ENCODE assay signal across 10 mouse cellular contexts in the genomic region with DNA sequence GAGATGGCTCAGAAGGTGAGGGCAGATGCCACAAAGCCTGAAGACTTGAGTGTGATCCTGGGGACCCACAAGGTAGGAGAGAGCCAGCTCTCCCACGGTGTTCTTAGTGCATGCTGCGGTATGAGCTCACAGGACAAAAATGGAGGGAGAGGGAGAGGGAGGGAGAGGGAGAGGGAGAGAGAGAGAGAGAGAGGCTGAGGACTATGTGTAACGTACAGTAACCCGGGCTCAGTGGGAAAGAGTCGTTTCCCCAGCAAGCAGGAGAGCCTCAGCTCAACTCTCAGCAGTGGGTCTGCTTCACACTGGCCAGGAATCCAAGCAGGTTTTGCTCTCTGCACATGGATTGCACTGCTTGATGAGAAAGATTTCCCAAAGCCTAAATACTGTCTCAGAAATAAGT. TPM values are rescaled to one million over a fixed set of nuclear protein-coding genes. Genes with fewer than 3 reads are reported as not detected.
A peak's percentile ranks its signal among the peaks of the same experiment; 100 is the strongest.
DNase-seq lines count a peak whose midpoint lies in the region; ATAC-seq lines count a peak whose summit lies in the region.
"Had no signal": no experiment of that assay in that cellular context is flagged by ENCODE, and none has a peak within 500 bp of the region (broad histone marks: within the 10 kb centered on the region; RNA-seq: fewer than 3 reads in every experiment).

No protein-coding gene starts in this region.

- no peak overlapping the region for H3K9ac ChIP-seq in kidney, embryonic 15.5 days
- H3K9ac ChIP-seq in embryonic facial prominence, embryonic 13.5 days, result no peak overlapping the region
- peak overlapping the region; percentile 77; the same call in 1 of the 2 replicates for H3K9ac ChIP-seq in intestine, embryonic 16.5 days (ENCODE audit: low read depth, low read length)

- peak overlapping the region; percentile 55 for H3K4me3 ChIP-seq in kidney, embryonic 15.5 days (replicated peaks)
- H3K4me3 ChIP-seq in embryonic facial prominence, embryonic 13.5 days, result peak overlapping the region; percentile 53; the same call in 1 of the 2 replicates
- peak overlapping the region; percentile 65; the same call in 1 of the 2 replicates for H3K4me3 ChIP-seq in intestine, embryonic 16.5 days (ENCODE audit: low read length)

- peak; percentile 38 for ATAC-seq in kidney, embryonic 15.5 days (replicated peaks; ENCODE audit: low FRiP score)
- no peak; the same call in 1 of the 2 replicates for ATAC-seq in embryonic facial prominence, embryonic 13.5 days (ENCODE audit: insufficient number of reproducible peaks, insufficient read depth, low FRiP score, low TSS enrichment, low read depth)
- ATAC-seq in intestine, embryonic 16.5 days, result peak; percentile 42; the same call in 1 of the 2 replicates

- no peak for DNase-seq in kidney, adult 18-20 months
- peak; percentile 19 for DNase-seq in neural tube, embryonic 10.5 days (ENCODE audit: extremely low spot score, low spot score)
- DNase-seq in urinary bladder, postnatal 4 days (ENCODE audit: low spot score in 2 of 2), result no peak
- DNase-seq in adrenal gland, postnatal 4 days (ENCODE audit: low spot score in 2 of 2), result no peak
- DNase-seq in kidney, postnatal 25 days, result no peak

- peaks cover 41% of the 10 kb centered on the region for H3K36me3 ChIP-seq in kidney, embryonic 15.5 days
- peaks cover 43% of the 10 kb centered on the region for H3K36me3 ChIP-seq in embryonic facial prominence, embryonic 13.5 days
- H3K36me3 ChIP-seq in intestine, embryonic 16.5 days (ENCODE audit: control insufficient read depth, insufficient read depth, low read length), result peaks cover 12% of the 10 kb centered on the region

- 0 out of 2 replicates have a peak overlapping the region, but pooled peaks have one; percentile 43 for H3K27ac ChIP-seq in kidney, embryonic 15.5 days
- H3K27ac ChIP-seq in embryonic facial prominence, embryonic 13.5 days, result no peak overlapping the region
- no peak overlapping the region; the same call in 1 of the 2 replicates for H3K27ac ChIP-seq in intestine, embryonic 16.5 days (ENCODE audit: low read length)

- H3K27me3 ChIP-seq in kidney, embryonic 15.5 days, result no peaks in the 10 kb centered on the region
- H3K27me3 ChIP-seq in embryonic facial prominence, embryonic 13.5 days, result no peaks in the 10 kb centered on the region; the same call in 1 of the 2 replicates
- no peaks in the 10 kb centered on the region for H3K27me3 ChIP-seq in intestine, embryonic 16.5 days (replicated peaks; ENCODE audit: control insufficient read depth, insufficient read depth, low read length)

- no peaks in the 10 kb centered on the region for H3K9me3 ChIP-seq in kidney, embryonic 15.5 days (replicated peaks)
- H3K9me3 ChIP-seq in embryonic facial prominence, embryonic 13.5 days, result no peaks in the 10 kb centered on the region
- no peaks in the 10 kb centered on the region for H3K9me3 ChIP-seq in intestine, embryonic 16.5 days (ENCODE audit: control insufficient read depth, low read length)

- peak overlapping the region; percentile 80 for H3K4me2 ChIP-seq in kidney, embryonic 15.5 days
- peak overlapping the region; percentile 87 for H3K4me2 ChIP-seq in embryonic facial prominence, embryonic 13.5 days
- peak overlapping the region; percentile 80 for H3K4me2 ChIP-seq in intestine, embryonic 16.5 days (ENCODE audit: low read depth, low read length)

- 27% methylated on average over 5 of the region's 5 CpGs for WGBS in kidney, embryonic 15.5 days
- 15% methylated on average over 5 of the region's 5 CpGs for WGBS in embryonic facial prominence, embryonic 13.5 days
- WGBS in intestine, embryonic 16.5 days, result 10% methylated on average over 5 of the region's 5 CpGs

- H3K4me1 ChIP-seq in kidney, embryonic 15.5 days, result peaks cover 16% of the 10 kb centered on the region
- H3K4me1 ChIP-seq in embryonic facial prominence, embryonic 13.5 days, result peaks cover 16% of the 10 kb centered on the region
- H3K4me1 ChIP-seq in intestine, embryonic 16.5 days (ENCODE audit: control insufficient read depth, insufficient read depth, low read length), result peaks cover 4% of the 10 kb centered on the region

RNA-seq across cellular contexts. Expression of gene Amz2, which starts 13.5 kb away (rescaled TPM):
- 37.1 and 44.6 TPM in 2 replicates for polyA plus RNA-seq in kidney, embryonic 15.5 days (2015; fragmentation: Nextera tagmentation; extraction: Ambion mirVana)
- polyA plus RNA-seq in embryonic facial prominence, embryonic 13.5 days (2015; fragmentation: Nextera tagmentation; extraction: Ambion mirVana), result 48.4 and 53.6 TPM in 2 replicates
- 35.9 and 39.1 TPM in 2 replicates for polyA plus RNA-seq in intestine, embryonic 16.5 days (2015; fragmentation: Nextera tagmentation; extraction: Ambion mirVana)
- 10 to 100 TPM; 55.7 to 61.1 TPM for total RNA-seq in adrenal gland, postnatal 4 days (2021)

RNA-seq across cellular contexts. Expression of gene 9930022D16Rik, which starts 25.5 kb away (rescaled TPM):
- not detected in 2 replicates for polyA plus RNA-seq in kidney, embryonic 15.5 days (2015; fragmentation: Nextera tagmentation; extraction: Ambion mirVana)
- polyA plus RNA-seq in embryonic facial prominence, embryonic 13.5 days (2015; fragmentation: Nextera tagmentation; extraction: Ambion mirVana), result not detected in 2 replicates
- not detected in 2 replicates for polyA plus RNA-seq in intestine, embryonic 16.5 days (2015; fragmentation: Nextera tagmentation; extraction: Ambion mirVana)
- total RNA-seq in adrenal gland, postnatal 4 days (2021), result not detected
- total RNA-seq: left cerebral cortex, adult 18-20 months had no signal
- polyA plus RNA-seq: spleen, adult 2 months had no signal

RNA-seq across cellular contexts. Expression of gene Arsg, which starts 34.0 kb away (rescaled TPM):
- polyA plus RNA-seq in kidney, embryonic 15.5 days (2015; fragmentation: Nextera tagmentation; extraction: Ambion mirVana), result 4.7 and 5.4 TPM in 2 replicates
- polyA plus RNA-seq in embryonic facial prominence, embryonic 13.5 days (2015; fragmentation: Nextera tagmentation; extraction: Ambion mirVana), result 3.3 and 3.4 TPM in 2 replicates
- polyA plus RNA-seq in intestine, embryonic 16.5 days (2015; fragmentation: Nextera tagmentation; extraction: Ambion mirVana), result 3.1 and 4.6 TPM in 2 replicates
- total RNA-seq in adrenal gland, postnatal 4 days (2021), result 10 to 100 TPM; 10.4 to 14.5 TPM

RNA-seq across cellular contexts. Expression of gene Slc16a6, which starts 34.2 kb away (rescaled TPM):
- 8.8 and 10.5 TPM in 2 replicates for polyA plus RNA-seq in kidney, embryonic 15.5 days (2015; fragmentation: Nextera tagmentation; extraction: Ambion mirVana)
- 3.6 and 4.4 TPM in 2 replicates for polyA plus RNA-seq in embryonic facial prominence, embryonic 13.5 days (2015; fragmentation: Nextera tagmentation; extraction: Ambion mirVana)
- polyA plus RNA-seq in intestine, embryonic 16.5 days (2015; fragmentation: Nextera tagmentation; extraction: Ambion mirVana), result 26.6 and 33.9 TPM in 2 replicates
- 1 to 10 TPM; 5.7 to 9.0 TPM for total RNA-seq in adrenal gland, postnatal 4 days (2021)
